Mouse (Mus musculus) ES-E14 (cell line): ENCODE measurements at regions not wholly inside any gene's neighbourhood (a gene's known extent, or its start where the extent isn't known, plus 50 kb on each side); places are given as distances from the start of the nearest gene placed in this dataset.

Experiments
- DNase-seq: peaks from one replicate; pipeline ENCODE4 v3.0.0-alpha.2; 2013; ENCODE audit warnings: low read depth, low spot score
- H3K27ac ChIP-seq: 2 replicates; pipeline ENCODE4 v1.5.1; 2012; ENCODE audit warnings: low read depth, mild to moderate bottlenecking, low read length, moderate library complexity, mixed read lengths; ENCODE audit not compliant: poor library complexity, insufficient read depth, severe bottlenecking
- H3K36me3 ChIP-seq: 2 replicates; pipeline ENCODE4 v1.6.1; 2012; ENCODE audit warnings: mild to moderate bottlenecking, low read length, moderate library complexity, mixed read lengths; ENCODE audit not compliant: control insufficient read depth, poor library complexity, insufficient read depth, severe bottlenecking
- H3K4me1 ChIP-seq, 2 experiments: fragments of 150-350 bp in 1 of 2; sonication (generic) in 1 of 2; 2 replicates each; pipeline ENCODE4 v1.6.1; 2012; ENCODE audit warnings: low read length in 2 of 2, mild to moderate bottlenecking in 1 of 2, mixed read lengths in 1 of 2; ENCODE audit not compliant: control insufficient read depth in 2 of 2, insufficient read depth in 2 of 2, poor library complexity in 1 of 2
- H3K4me3 ChIP-seq, 2 experiments: fragments of 150-350 bp in 1 of 2; sonication (generic) in 1 of 2; 2 replicates each; pipeline ENCODE4 v1.5.1; 2012; ENCODE audit warnings: low read length in 2 of 2, low read depth in 1 of 2, mild to moderate bottlenecking in 1 of 2, mixed read lengths in 1 of 2; ENCODE audit not compliant: insufficient read depth in 1 of 2, poor library complexity in 1 of 2, severe bottlenecking in 1 of 2
- H3K9ac ChIP-seq: 2 replicates; pipeline ENCODE4 v1.6.1; 2012; ENCODE audit warnings: low read depth, mild to moderate bottlenecking, low read length, mixed read lengths; ENCODE audit not compliant: poor library complexity, insufficient read depth, severe bottlenecking
- H3K9me3 ChIP-seq: fragments of 150-350 bp; sonication (generic); 2 replicates; pipeline ENCODE4 v1.6.1; 2012; ENCODE audit warnings: low read depth, mild to moderate bottlenecking, low read length; ENCODE audit not compliant: control insufficient read depth, insufficient read depth
- CHD2 ChIP-seq: IDR thresholded peaks from 2 replicates; pipeline ENCODE4 v1.6.1; 2014; ENCODE audit warnings: mild to moderate bottlenecking, low read depth, low read length, inconsistent platforms
- HCFC1 ChIP-seq: IDR thresholded peaks from 2 replicates; pipeline ENCODE4 v1.6.1; 2012; ENCODE audit warnings: low read length, inconsistent platforms, borderline replicate concordance; ENCODE audit not compliant: insufficient read depth
- MAFK ChIP-seq: IDR thresholded peaks from 2 replicates; pipeline ENCODE4 v1.6.1; 2014; ENCODE audit warnings: mild to moderate bottlenecking, low read depth, low read length, inconsistent platforms; ENCODE audit not compliant: insufficient read depth
- ZC3H11A ChIP-seq: IDR thresholded peaks from 2 replicates; pipeline ENCODE4 v1.6.1; 2012; ENCODE audit warnings: low read depth, mild to moderate bottlenecking, inconsistent platforms, low read length, borderline replicate concordance
- ZNF384 ChIP-seq: IDR thresholded peaks from 2 replicates; pipeline ENCODE4 v1.6.1; 2012; ENCODE audit warnings: low read depth, low read length, inconsistent platforms
- in situ Hi-C, 2 experiments: fragments of 600-800 bp; cut with MboI; formaldehyde crosslinking; loops; one replicate each; pipeline ENCODE4 v1.15.1; 2025; ENCODE audit warnings: low sequenced_read_pairs in 2 of 2, inconsistent platforms in 1 of 2; ENCODE audit not compliant: unreplicated experiment in 2 of 2

GRCm38 (mm10) chr17:9776286-9777016 lies 106.9 kb upstream of the Pabpc6 start:
- Histone ChIP-seq H3K9ac (no peak overlapping the region), H3K27ac (no peak overlapping the region)
- DNase-seq: no peak

GRCm38 (mm10) chr17:9775668-9776151 lies 106.2 kb upstream of the Pabpc6 start:
- DNase-seq: no peak
- no peaks in the 10 kb centered on the region for H3K4me1 ChIP-seq
- no peak for TF ChIP-seq HCFC1
- no peak for TF ChIP-seq ZNF384
- no peak for TF ChIP-seq ZC3H11A
- no peak for TF ChIP-seq MAFK
- no peak for TF ChIP-seq CHD2
- in situ Hi-C loops: no loop called here
- H3K9me3 ChIP-seq: no peaks in the 10 kb centered on the region
- no peak overlapping the region for H3K4me3 ChIP-seq
- no peak overlapping the region for H3K27ac ChIP-seq
- H3K9ac ChIP-seq: no peak overlapping the region
- no peaks in the 10 kb centered on the region for H3K36me3 ChIP-seq

More at GRCm38 (mm10) chr17:9776286-9777016, 106.9 kb upstream of the Pabpc6 start:
- in situ Hi-C loops: no loop called here
- Histone ChIP-seq H3K4me1 (no peaks in the 10 kb centered on the region), H3K9me3 (no peaks in the 10 kb centered on the region), H3K4me3 (no peak overlapping the region), H3K36me3 (no peaks in the 10 kb centered on the region)
- TF ChIP-seq ZNF384 (0 out of 2 replicates have a peak, but pooled peaks have one; percentile 21), CHD2 (no peak)

GRCm38 (mm10) chr17:9774740-9775629 lies 105.5 kb upstream of the Pabpc6 start:
- no peak overlapping the region for H3K27ac ChIP-seq
- in situ Hi-C loops: no loop called here
- no peaks in the 10 kb centered on the region for H3K4me1 ChIP-seq
- no peak overlapping the region for H3K9ac ChIP-seq
- DNase-seq: no peak
- H3K36me3 ChIP-seq: no peaks in the 10 kb centered on the region
- TF ChIP-seq ZNF384: no peak
- no peak for TF ChIP-seq MAFK
- no peak for TF ChIP-seq ZC3H11A
- TF ChIP-seq HCFC1: no peak
- no peak for TF ChIP-seq CHD2
- no peaks in the 10 kb centered on the region for H3K9me3 ChIP-seq
- H3K4me3 ChIP-seq: no peak overlapping the region

GRCm38 (mm10) chr17:9773744-9774143 lies 104.2 kb upstream of the Pabpc6 start:
- DNase-seq: no peak
- in situ Hi-C loops: no loop called here
- H3K9me3 ChIP-seq: no peaks in the 10 kb centered on the region
- no peak overlapping the region for H3K9ac ChIP-seq
- no peak overlapping the region for H3K4me3 ChIP-seq
- TF ChIP-seq ZC3H11A (no peak), MAFK (no peak), HCFC1 (no peak), ZNF384 (no peak), CHD2 (no peak)
- H3K27ac ChIP-seq: no peak overlapping the region
- no peaks in the 10 kb centered on the region for H3K4me1 ChIP-seq
- H3K36me3 ChIP-seq: no peaks in the 10 kb centered on the region
